21 mouse cellular contexts compared by ENCODE assay signal in genomic region chr17:48519046-48519445, GRCm38 (mm10).
DNase-seq lines count a peak whose midpoint lies in the region; ATAC-seq and TF ChIP-seq lines count a peak whose summit lies in the region.
"Had no signal": no experiment of that assay in that cellular context is flagged by ENCODE, and none has a peak within 500 bp of the region (broad histone marks: within the 10 kb centered on the region; RNA-seq: fewer than 3 reads in every experiment).

No protein-coding gene starts in this region.

- H3K4me2 ChIP-seq in hindbrain, postnatal 0 days (ENCODE audit: low read depth, low read length): no peak overlapping the region
- H3K4me2 ChIP-seq: heart, embryonic 13.5 days; hindbrain, embryonic 12.5 days; hindbrain, embryonic 15.5 days; intestine, embryonic 15.5 days had no signal

- H3K27me3 ChIP-seq in hindbrain, postnatal 0 days (ENCODE audit: insufficient read depth, low read length): no peaks in the 10 kb centered on the region
- H3K27me3 ChIP-seq: heart, embryonic 13.5 days; hindbrain, embryonic 12.5 days; hindbrain, embryonic 15.5 days; intestine, embryonic 15.5 days had no signal

- intact Hi-C loops in heart, postnatal 14 days (cut with DNase I): no loop called here

- peak; percentile 37 for DNase-seq in cerebellum, adult 9-10 months
- no peak for DNase-seq in cerebellum, postnatal 14 days
- DNase-seq in heart, adult 11 months: peak; percentile 65
- DNase-seq in heart, postnatal 14 days: no peak
- peak; percentile 5 for DNase-seq in brain, embryonic 14.5 days (ENCODE audit: low read depth)
- no peak for DNase-seq in hindbrain, postnatal 0 days (ENCODE audit: low spot score)
- DNase-seq: adrenal gland, adult 8-10 months; adrenal gland, postnatal 25 days; gastrocnemius, postnatal 25 days; heart, adult 2 months; kidney, adult 11 months; kidney, adult 8-10 months had no signal

- H3K9ac ChIP-seq in hindbrain, postnatal 0 days (replicated peaks; ENCODE audit: low read length): no peak overlapping the region
- H3K9ac ChIP-seq: heart, embryonic 13.5 days; hindbrain, embryonic 12.5 days; hindbrain, embryonic 15.5 days; intestine, embryonic 15.5 days had no signal

- TF ChIP-seq CTCF in brain, embryonic 14.5 days (IDR thresholded peaks at IDR 0.05; ENCODE audit: borderline replicate concordance, extremely low read depth, insufficient read depth, insufficient read length): no peak
- TF ChIP-seq CTCF in hindbrain, postnatal 0 days (IDR thresholded peaks at IDR 0.05; ENCODE audit: low read depth): no peak

- ATAC-seq in hindbrain, postnatal 0 days: no peak
- ATAC-seq: activated CD4-positive, CD25-positive, alpha-beta regulatory T cell, adult 4 months; CD4-positive, CD25-positive, alpha-beta regulatory T cell, adult 4 months; forebrain, embryonic 14.5 days; intestine, embryonic 15.5 days had no signal

- no peak overlapping the region for H3K4me3 ChIP-seq in hindbrain, postnatal 0 days (ENCODE audit: low read length)
- H3K4me3 ChIP-seq: forebrain, embryonic 10.5 days; heart, adult 2 months; heart, embryonic 10.5 days; heart, embryonic 13.5 days; hindbrain, embryonic 12.5 days; hindbrain, embryonic 15.5 days; intestine, embryonic 15.5 days had no signal

- no peak for TF ChIP-seq POLR2A in brain, embryonic 14.5 days (IDR thresholded peaks at IDR 0.05; ENCODE audit: borderline replicate concordance, extremely low read depth, insufficient read depth, insufficient read length, poor library complexity, severe bottlenecking)

- H3K4me1 ChIP-seq in hindbrain, postnatal 0 days (ENCODE audit: insufficient read depth, low read length): no peaks in the 10 kb centered on the region
- H3K4me1 ChIP-seq: heart, embryonic 10.5 days; heart, embryonic 13.5 days; hindbrain, embryonic 15.5 days; intestine, embryonic 15.5 days had no signal

- H3K27ac ChIP-seq in hindbrain, postnatal 0 days: no peak overlapping the region
- H3K27ac ChIP-seq: forebrain, embryonic 10.5 days; heart, adult 2 months; heart, embryonic 10.5 days; heart, embryonic 13.5 days; hindbrain, embryonic 12.5 days; hindbrain, embryonic 15.5 days; intestine, embryonic 15.5 days had no signal

- 60% methylated on average over 7 of the region's 7 CpGs for WGBS in hindbrain, postnatal 0 days

- no peaks in the 10 kb centered on the region for H3K9me3 ChIP-seq in hindbrain, postnatal 0 days (ENCODE audit: low read length)
- H3K9me3 ChIP-seq: forebrain, embryonic 10.5 days; heart, embryonic 10.5 days; heart, embryonic 13.5 days; hindbrain, embryonic 12.5 days; hindbrain, embryonic 15.5 days; intestine, embryonic 15.5 days had no signal

- no peaks in the 10 kb centered on the region for H3K36me3 ChIP-seq in hindbrain, postnatal 0 days (ENCODE audit: insufficient read depth, low read length)
- H3K36me3 ChIP-seq: forebrain, embryonic 10.5 days; heart, embryonic 10.5 days; heart, embryonic 13.5 days; hindbrain, embryonic 12.5 days; hindbrain, embryonic 15.5 days; intestine, embryonic 15.5 days had no signal

Comparison
In these comparisons a context has a peak if more than half of its experiments do, and no peak if none do; other contexts are left out.
1. DNase-seq: peak in cerebellum, adult 9-10 months (single experiment), heart, adult 11 months (single experiment) and brain, embryonic 14.5 days (single experiment); none in cerebellum, postnatal 14 days (0 of 2), heart, postnatal 14 days (0 of 2) and hindbrain, postnatal 0 days (single experiment).